Mouse (Mus musculus): ENCODE measurements around the gene Nuak1.

DNA sequence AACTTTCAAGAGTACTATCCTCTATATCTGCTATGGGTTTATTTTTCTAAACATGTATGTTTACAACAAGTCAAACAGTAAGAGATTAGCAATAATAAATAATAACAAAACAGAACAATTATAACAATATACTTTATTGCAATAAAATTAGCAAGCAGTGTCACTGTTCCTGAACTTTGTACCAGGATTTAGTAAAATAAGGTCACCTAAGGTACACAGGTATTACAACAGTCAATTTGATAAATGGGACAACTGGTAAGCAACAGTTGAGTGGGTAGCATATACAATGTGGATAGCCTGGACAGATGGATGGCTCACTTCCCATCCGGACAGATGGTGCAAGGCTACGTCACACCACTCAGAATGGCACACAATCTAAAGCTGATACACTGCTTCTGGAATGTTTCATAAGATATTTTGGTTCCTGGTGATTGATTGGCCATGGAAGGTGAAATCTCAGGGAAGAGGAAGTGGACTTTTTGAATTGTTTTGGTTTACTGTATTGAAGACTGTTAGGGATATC lies 59.1 kb downstream of the Nuak1 start:
- no peak for TF ChIP-seq POLR2A (IDR thresholded peaks at IDR 0.05; ENCODE audit: borderline replicate concordance, control insufficient read depth, low read depth, low read length)
- no peak for TF ChIP-seq CTCF (IDR thresholded peaks at IDR 0.05; ENCODE audit: control insufficient read depth, insufficient read depth, low read length)
